Mouse (Mus musculus) gastrocnemius, postnatal 10 days (tissue): ENCODE measurements around the gene Slc2a4. TPM values are rescaled to one million over a fixed set of nuclear protein-coding genes. Genes with fewer than 3 reads are reported as not detected.
"Not testable (repeated sequence)": the region's sequence is repeated elsewhere in the genome, so short reads cannot be mapped to it uniquely, and the experiment has no call there.

Experiments
- DNase-seq: peaks from one replicate; pipeline ENCODE4 v3.0.0; 2021; ENCODE audit warnings: mixed read lengths
- total RNA-seq, 2 experiments: library from RNA; stranded (reverse); gene quantifications; 2 replicates each; pipeline ENCODE4 v1.2.3; 2021

Slc2a4 gene
- total RNA-seq, 2 experiments from 2014 or later = 128 to 165 TPM

GRCm38 (mm10) chr11:69939181-69939580 lies 8.8 kb downstream of the Slc2a4 start:
- DNase-seq = no peak

DNA sequence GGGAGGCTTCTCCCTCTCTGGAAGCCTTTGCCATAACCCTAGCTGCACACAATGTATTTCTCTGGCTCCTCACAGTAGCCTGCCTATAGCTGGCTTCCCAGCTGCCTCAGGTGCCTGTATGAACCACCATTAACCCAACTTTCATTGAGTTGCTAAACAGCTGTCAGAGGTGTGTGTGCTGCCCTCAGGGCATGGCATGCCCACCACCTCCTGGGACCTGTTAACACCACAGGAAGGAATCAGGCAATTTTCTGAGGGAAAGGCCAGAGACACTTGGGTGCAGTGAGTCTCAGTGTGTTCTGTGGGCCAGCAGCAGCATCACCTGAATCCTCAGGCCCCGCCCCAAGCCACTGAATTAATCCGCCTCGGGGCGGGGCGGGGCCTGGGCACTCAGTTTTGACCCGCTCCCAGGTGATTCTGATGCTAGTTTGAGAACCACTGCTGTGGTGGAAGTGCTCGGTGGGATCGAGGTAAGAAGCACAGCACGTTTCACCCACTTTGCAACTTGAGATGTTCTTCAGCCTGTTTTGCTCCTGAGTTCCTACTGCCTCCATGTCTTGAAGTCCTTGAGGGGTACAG lies 9.5 kb downstream of the Slc2a4 start:
- DNase-seq = no peak

DNA sequence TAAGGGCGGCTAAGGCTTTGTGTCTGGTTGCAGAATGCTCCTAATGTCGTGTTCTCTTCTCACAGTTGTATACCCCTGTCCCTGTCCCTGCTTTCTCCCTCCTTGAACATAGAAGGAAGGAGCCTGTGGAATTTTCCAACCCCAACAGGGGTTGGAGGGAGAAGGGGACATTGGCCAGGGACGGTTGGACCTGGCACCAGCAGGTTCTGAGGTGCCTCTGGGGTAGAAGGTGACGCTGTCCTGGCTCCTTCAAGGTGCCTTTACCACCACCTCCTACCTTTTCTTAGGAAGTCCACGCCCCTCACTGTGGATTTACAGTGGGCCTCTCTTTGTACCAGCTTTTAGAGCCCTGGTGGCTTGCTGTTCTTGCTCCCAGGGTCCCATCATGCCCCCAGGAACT lies 10.2 kb downstream of the Slc2a4 start:
- no peak for DNase-seq

- peak; percentile 70 for DNase-seq
These were observed 10.6 kb downstream of the Slc2a4 start for GRCm38 (mm10) chr11:69937385-69937784.

- DNase-seq = no peak
These were observed 11.2 kb downstream of the Slc2a4 start for GRCm38 (mm10) chr11:69936714-69937347.

GRCm38 (mm10) chr11:69936156-69936555 lies 11.8 kb downstream of the Slc2a4 start:
- no peak for DNase-seq

DNA sequence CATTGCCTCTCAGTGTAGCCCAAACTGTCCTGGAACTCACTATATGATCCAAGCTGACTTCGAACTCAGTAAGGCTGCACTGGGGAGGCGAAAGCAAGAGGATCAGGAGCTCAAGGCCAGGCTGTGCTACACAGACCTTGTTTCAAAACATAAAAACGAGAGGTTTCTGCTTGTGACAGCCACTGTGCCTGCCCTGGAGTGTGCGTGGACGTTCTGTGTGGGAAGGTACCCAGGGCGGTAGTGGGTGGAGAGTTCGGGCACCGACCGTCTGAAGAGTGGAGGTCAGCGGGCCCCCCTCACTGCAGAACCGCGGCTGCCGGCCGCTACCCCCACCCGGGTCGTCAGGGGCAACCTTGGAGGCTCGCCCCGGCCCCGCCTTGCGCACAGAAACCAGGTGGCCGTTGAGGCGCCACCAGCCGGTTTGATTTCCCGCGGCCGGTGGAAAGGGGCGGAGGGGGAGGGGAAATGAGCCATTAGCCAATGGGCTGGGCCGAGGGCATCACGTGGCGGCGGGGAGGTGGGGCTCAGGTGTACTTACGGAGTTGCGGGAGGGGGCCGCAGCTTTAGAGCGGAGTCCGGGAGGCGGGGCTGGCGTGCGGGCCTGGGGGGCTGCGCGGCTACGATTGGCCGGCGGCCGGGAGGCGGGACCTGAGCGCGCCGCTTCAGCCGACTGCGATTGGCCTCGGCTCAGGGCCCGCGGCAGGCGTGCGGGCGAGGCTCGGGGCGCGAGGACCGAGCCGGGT lies 12.7 kb downstream of the Slc2a4 start, which contains the start of gene Ybx2:
Gene Ybx2 (plus strand): TSS at position 660 of the 743 bp plus-strand sequence.
- DNase-seq = peak; percentile 80

GRCm38 (mm10) chr11:69934681-69935080 lies 13.3 kb downstream of the Slc2a4 start:
- DNase-seq = no peak

GRCm38 (mm10) chr11:69934169-69934568 lies 13.8 kb downstream of the Slc2a4 start:
- peak; percentile 99 for DNase-seq

GRCm38 (mm10) chr11:69933066-69933465 lies 14.9 kb downstream of the Slc2a4 start:
- DNase-seq = no peak

- no peak for DNase-seq
These were observed 15.7 kb downstream of the Slc2a4 start for GRCm38 (mm10) chr11:69932254-69932653.

DNA sequence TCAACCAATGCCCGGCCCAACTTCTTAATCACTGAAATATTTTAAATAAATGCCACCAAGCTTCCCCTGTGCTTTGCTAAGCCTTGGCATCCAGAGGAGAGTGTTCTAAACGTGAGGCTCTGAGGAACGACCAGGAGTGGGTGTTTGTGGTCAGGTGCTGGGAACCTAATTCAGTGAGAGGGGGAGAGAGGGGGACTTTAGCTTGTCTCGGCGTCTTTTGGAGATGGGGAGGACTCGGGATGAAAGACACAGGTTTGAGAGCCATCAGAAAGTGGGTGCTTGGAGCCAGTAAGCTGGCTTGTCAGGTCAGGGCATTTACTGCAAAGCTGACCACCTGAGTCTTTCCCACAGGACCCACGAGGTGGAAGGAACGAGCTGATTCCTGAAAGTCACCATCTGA lies 16.2 kb downstream of the Slc2a4 start:
- DNase-seq = no peak

- DNase-seq = no peak
These were observed 16.9 kb downstream of the Slc2a4 start for GRCm38 (mm10) chr11:69930967-69931537.

DNA sequence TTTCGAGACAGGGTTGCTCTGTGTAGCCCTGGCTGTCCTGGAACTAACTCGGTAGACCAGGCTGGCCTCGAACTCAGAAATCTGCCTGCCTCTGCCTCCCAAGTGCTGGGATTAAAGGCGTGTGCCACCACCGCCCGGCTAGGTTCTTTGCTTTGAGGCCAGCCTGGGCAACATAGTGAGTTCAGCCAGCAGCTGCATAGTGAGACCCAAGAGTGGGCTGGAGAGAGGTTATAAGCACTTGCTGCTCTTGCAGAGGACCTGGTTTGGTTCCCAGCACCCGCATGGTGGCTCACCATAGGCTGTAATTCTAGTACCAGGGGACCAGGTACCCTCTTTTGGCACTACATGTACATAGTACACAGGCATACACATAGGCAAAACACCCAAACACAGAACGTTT lies 17.8 kb downstream of the Slc2a4 start:
- DNase-seq = not testable (repeated sequence)

DNA sequence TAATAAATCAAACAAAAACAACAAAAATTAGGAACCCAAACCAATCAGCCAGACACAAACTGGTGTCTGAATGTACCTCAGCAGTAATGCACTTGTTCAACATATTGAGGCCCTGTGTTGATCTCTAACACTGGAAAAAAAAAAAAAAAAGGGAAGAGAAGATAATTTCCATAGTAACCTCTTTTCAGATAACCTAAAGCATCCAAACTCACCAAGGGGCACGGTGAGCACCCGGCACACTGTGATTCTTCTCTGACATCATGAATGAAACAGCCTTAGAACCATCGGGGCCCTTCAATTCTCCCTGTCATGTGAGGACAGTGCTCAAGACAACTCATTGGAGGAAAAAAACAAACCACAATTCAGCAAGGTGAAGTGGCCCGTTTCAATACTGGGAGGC lies 18.3 kb downstream of the Slc2a4 start:
- DNase-seq = no peak

- DNase-seq = no peak
These were observed 20.5 kb downstream of the Slc2a4 start for GRCm38 (mm10) chr11:69927501-69927900.

- no peak for DNase-seq
These were observed 25.2 kb downstream of the Slc2a4 start for GRCm38 (mm10) chr11:69922796-69923195.

GRCm38 (mm10) chr11:69922012-69922756 lies 25.8 kb downstream of the Slc2a4 start:
- DNase-seq = no peak

DNA sequence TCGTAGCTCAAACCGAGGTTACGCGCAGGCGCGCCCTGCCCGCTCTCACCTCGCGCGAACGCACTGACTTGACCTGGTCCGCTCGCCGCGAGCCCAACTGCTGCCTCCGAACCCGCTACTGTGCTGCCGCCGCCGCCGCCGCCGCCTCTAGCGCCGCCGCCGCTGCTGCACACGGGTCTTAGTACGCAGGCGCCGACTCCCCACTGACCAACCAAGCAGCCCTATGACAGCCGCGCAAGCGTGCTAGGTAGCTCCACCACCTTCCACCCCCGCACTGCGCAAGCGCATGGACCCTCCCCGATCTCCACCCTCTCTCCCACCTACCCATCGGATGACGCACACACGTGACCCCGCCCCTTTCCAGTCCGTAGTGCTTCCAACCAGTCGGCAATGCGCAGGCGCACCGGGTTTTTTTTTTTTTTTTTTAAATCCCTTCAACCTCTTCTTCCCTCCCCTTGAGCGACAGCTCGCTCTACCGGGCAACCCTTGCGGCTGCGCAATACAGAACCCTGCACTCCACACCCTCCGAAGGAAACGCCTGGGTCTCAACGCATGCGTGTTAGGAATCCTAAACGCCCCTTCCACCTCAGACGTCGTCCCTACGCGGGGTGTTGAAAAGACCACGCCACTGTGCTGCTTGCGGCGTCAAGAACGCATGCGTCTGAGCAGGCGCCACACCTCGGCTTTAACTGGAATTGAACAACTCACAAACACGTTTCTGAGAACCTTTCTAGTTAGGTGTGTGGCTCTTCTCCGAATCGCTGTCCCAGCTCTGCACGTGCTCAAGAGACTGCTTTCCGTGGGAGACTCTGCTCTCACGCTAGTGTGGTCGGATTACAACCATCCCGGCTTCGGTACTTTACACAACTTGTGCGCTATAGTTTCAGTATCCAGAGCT lies 26.6 kb downstream of the Slc2a4 start, which contains the start of gene Eif5a:
Gene Eif5a (minus strand): TSS at position 845 of the 898 bp plus-strand sequence.
- DNase-seq = peak; percentile 100

- peak; percentile 71 for DNase-seq
These were observed 27.5 kb downstream of the Slc2a4 start for GRCm38 (mm10) chr11:69920266-69921031.
